Mouse (Mus musculus) heart, embryonic 14.5 days (tissue): ENCODE measurements around the gene Specc1. TPM values are rescaled to one million over a fixed set of nuclear protein-coding genes. Genes with fewer than 3 reads are reported as not detected.

ENCODE experiments used
- ATAC-seq: fragments of 200-750 bp; cut with Nextera tagmentation; 2 replicates; pipeline ENCODE4 v1.8.0; 2017; ENCODE audit warnings: low read depth, moderate TSS enrichment; ENCODE audit not compliant: insufficient number of reproducible peaks, insufficient read depth, low FRiP score
- H3K27ac ChIP-seq, 2 experiments: fragments of 200-500 bp in 1 of 2; fragments of 300-500 bp in 1 of 2; sonication (generic) in 1 of 2; replicated peaks in 1 of 2; 2 replicates each; pipeline ENCODE4 v1.5.1; 2012 to 2014; ENCODE audit warnings: low read depth in 2 of 2, low read length in 2 of 2, control low read depth in 1 of 2, mild to moderate bottlenecking in 1 of 2, mixed read lengths in 1 of 2; ENCODE audit not compliant: control insufficient read depth in 1 of 2, insufficient read depth in 1 of 2
- H3K27me3 ChIP-seq: fragments of 300-500 bp; sonication (generic); 2 replicates; pipeline ENCODE4 v1.6.1; 2014; ENCODE audit warnings: mild to moderate bottlenecking, low read length, control low read depth; ENCODE audit not compliant: control insufficient read depth, insufficient read depth
- H3K36me3 ChIP-seq: fragments of 300-500 bp; sonication (generic); 2 replicates; pipeline ENCODE4 v1.6.1; 2014; ENCODE audit warnings: mild to moderate bottlenecking, control low read depth, low read length, mixed read lengths; ENCODE audit not compliant: control insufficient read depth, insufficient read depth
- H3K4me1 ChIP-seq, 2 experiments: fragments of 200-500 bp in 1 of 2; fragments of 300-500 bp in 1 of 2; sonication (generic) in 1 of 2; 2 replicates each; pipeline ENCODE4 v1.6.1; 2012 to 2014; ENCODE audit warnings: low read length in 2 of 2, control low read depth in 1 of 2, mixed read lengths in 1 of 2; ENCODE audit not compliant: control insufficient read depth in 2 of 2, insufficient read depth in 2 of 2
- H3K4me2 ChIP-seq: fragments of 300-500 bp; sonication (generic); 2 replicates; pipeline ENCODE4 v1.6.1; 2014; ENCODE audit warnings: mild to moderate bottlenecking, low read length
- H3K4me3 ChIP-seq, 2 experiments: fragments of 200-500 bp in 1 of 2; fragments of 300-500 bp in 1 of 2; sonication (generic) in 1 of 2; 2 replicates each; pipeline ENCODE4 v1.5.1; 2012 to 2014; ENCODE audit warnings: low read length in 2 of 2, mild to moderate bottlenecking in 2 of 2, control low read depth in 1 of 2, low read depth in 1 of 2, moderate library complexity in 1 of 2; ENCODE audit not compliant: control insufficient read depth in 1 of 2, insufficient read depth in 1 of 2
- H3K9ac ChIP-seq: fragments of 300-500 bp; sonication (generic); 2 replicates; pipeline ENCODE4 v1.6.1; 2014; ENCODE audit warnings: mild to moderate bottlenecking, low read length
- H3K9me3 ChIP-seq: fragments of 300-500 bp; sonication (generic); 2 replicates; pipeline ENCODE4 v1.6.1; 2016; ENCODE audit warnings: low read length, control low read depth; ENCODE audit not compliant: control insufficient read depth
- WGBS: fragments of 180-500 bp; shearing (Covaris S2); extraction: QIAGEN DNeasy Blood & Tissue Kit; methylation state at CpG from one replicate; pipeline ENCODE4 v1.1.7; 2014; 5-methylcytosine and 5-hydroxymethylcytosine counted together
- polyA plus RNA-seq: library from polyadenylated mRNA; unstranded; fragments of >200 nt; fragmentation: Nextera tagmentation; extraction: Ambion mirVana; gene quantifications from 2 replicates; pipeline ENCODE4 v1.2.1, GENCODE M21; 2014

Specc1 gene
- polyA plus RNA-seq, 1 experiment from 2014 or later: 12.1 TPM

DNA sequence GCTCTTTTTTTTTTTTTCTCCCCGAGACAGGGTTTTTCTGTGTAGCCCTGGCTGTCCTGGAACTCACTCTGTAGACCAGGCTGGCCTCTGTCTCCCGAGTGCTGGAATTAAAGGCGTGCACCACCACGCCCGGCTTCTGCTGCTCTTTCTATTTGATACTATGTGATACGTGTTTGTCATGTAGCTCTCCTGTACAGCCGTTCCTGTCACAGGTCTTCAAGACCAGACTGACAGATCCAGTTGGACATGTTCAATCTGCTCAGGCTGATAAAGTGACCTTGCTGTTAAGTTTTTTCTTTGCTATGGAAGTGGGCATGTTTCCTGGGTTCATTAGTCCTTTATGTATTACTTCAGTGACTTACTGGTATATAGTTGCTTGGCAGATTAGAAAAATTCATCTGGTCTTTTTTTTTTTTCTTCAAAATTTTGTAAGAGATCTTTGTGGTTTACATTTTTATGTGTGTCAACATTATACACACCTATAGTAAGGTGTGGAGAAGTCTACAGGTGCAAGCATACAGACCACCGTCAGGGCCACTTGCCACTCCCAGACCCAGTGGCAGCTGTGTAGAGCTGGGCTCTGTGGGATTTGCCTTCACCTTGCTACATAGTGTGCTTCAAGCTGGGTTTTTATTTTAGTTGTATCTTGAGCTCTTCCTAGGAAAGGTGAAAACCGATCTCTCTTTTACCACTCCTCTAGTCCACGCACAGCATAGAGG is 221.0 kb downstream of the Specc1 start:
- WGBS: 84% methylated on average over 10 of the region's 10 CpGs
- Histone ChIP-seq H3K4me2 (no peak overlapping the region), H3K36me3 (no peaks in the 10 kb centered on the region), H3K27ac (no peak overlapping the region), H3K4me3 (no peak overlapping the region), H3K9ac (no peak overlapping the region), H3K27me3 (no peaks in the 10 kb centered on the region), H3K9me3 (0 out of 2 replicates have a peak, but pooled peaks cover 3% of the 10 kb centered on the region), H3K4me1 (no peaks in the 10 kb centered on the region)
- no peak for ATAC-seq

- Histone ChIP-seq H3K9me3 (0 out of 2 replicates have a peak, but pooled peaks cover 3% of the 10 kb centered on the region), H3K9ac (no peak overlapping the region), H3K27me3 (no peaks in the 10 kb centered on the region), H3K4me1 (no peaks in the 10 kb centered on the region), H3K4me3 (no peak overlapping the region), H3K4me2 (no peak overlapping the region), H3K27ac (no peak overlapping the region), H3K36me3 (no peaks in the 10 kb centered on the region)
- WGBS: 81% methylated on average over 6 of the region's 6 CpGs
- ATAC-seq: no peak
These were observed 224.2 kb downstream of the Specc1 start for GRCm38 (mm10) chr11:62180791-62181190.

GRCm38 (mm10) chr11:62184900-62185299 is 228.3 kb downstream of the Specc1 start:
- Histone ChIP-seq H3K27ac (no peak overlapping the region), H3K9me3 (0 out of 2 replicates have a peak, but pooled peaks cover 4% of the 10 kb centered on the region), H3K4me2 (no peak overlapping the region), H3K9ac (no peak overlapping the region), H3K4me3 (no peak overlapping the region), H3K4me1 (no peaks in the 10 kb centered on the region), H3K27me3 (no peaks in the 10 kb centered on the region), H3K36me3 (no peaks in the 10 kb centered on the region)
- no peak for ATAC-seq
- WGBS: 67% methylated on average over 4 of the region's 4 CpGs

GRCm38 (mm10) chr11:62187074-62187473 is 230.5 kb downstream of the Specc1 start:
- Histone ChIP-seq H3K9ac (no peak overlapping the region), H3K27me3 (no peaks in the 10 kb centered on the region), H3K4me2 (no peak overlapping the region), H3K4me3 (no peak overlapping the region), H3K36me3 (no peaks in the 10 kb centered on the region), H3K9me3 (0 out of 2 replicates have a peak, but pooled peaks cover 3% of the 10 kb centered on the region), H3K27ac (no peak overlapping the region), H3K4me1 (no peaks in the 10 kb centered on the region)
- ATAC-seq: no peak
- WGBS: 84% methylated on average over 8 of the region's 8 CpGs

DNA sequence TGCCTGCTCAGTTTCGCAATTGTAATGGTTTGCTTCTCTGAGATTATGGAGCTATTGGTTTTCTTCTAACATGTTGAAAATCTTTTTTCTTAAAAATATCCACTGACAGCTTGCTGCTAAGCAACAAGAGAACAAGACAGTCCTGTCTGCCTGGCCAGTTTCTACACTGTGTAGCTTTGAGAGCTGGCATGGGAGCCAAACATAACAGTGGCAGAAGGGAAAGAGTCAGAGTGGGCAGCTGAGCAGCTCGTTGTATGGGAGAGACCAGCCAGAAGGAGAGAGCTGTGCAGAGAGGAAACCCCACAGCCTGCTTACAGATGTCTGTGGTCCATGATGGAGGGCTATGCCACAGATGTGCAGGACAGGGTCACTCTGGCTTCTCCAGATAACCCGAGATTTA is 235.5 kb downstream of the Specc1 start:
- H3K27me3 ChIP-seq: no peaks in the 10 kb centered on the region
- WGBS: 75% methylated on average over 3 of the region's 3 CpGs
- H3K4me1 ChIP-seq: no peaks in the 10 kb centered on the region
- no peak overlapping the region for H3K4me3 ChIP-seq
- ATAC-seq: no peak
- no peaks in the 10 kb centered on the region for H3K36me3 ChIP-seq
- no peak overlapping the region for H3K27ac ChIP-seq
- no peak overlapping the region for H3K4me2 ChIP-seq
- H3K9me3 ChIP-seq: 0 out of 2 replicates have a peak, but pooled peaks cover 3% of the 10 kb centered on the region
- no peak overlapping the region for H3K9ac ChIP-seq

DNA sequence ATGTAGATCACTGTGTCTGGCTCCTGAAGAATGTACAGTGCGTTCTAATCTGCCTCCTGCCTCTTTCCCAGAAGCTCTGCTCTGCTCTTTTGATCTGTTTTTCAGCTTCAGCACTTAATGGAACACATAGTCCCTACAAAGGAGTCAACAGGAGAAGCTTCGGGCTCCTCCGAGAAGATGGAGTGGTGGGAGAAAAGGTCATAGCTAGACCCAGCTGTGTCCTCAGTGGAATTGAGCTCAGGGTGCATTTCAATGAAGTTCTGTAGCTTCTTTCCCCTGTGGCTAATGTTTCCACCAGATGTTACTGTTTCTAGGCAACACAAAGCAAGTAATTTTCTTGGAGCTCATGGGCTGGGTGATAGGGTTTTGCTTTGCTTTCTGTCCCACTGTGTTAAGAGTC is 236.6 kb downstream of the Specc1 start:
- H3K4me1 ChIP-seq: no peaks in the 10 kb centered on the region
- no peak overlapping the region for H3K4me2 ChIP-seq
- no peaks in the 10 kb centered on the region for H3K36me3 ChIP-seq
- H3K27me3 ChIP-seq: no peaks in the 10 kb centered on the region
- H3K27ac ChIP-seq: no peak overlapping the region
- WGBS: 92% methylated on average over 3 of the region's 3 CpGs
- no peak overlapping the region for H3K4me3 ChIP-seq
- no peak overlapping the region for H3K9ac ChIP-seq
- 0 out of 2 replicates have a peak, but pooled peaks cover 3% of the 10 kb centered on the region for H3K9me3 ChIP-seq
- ATAC-seq: no peak

DNA sequence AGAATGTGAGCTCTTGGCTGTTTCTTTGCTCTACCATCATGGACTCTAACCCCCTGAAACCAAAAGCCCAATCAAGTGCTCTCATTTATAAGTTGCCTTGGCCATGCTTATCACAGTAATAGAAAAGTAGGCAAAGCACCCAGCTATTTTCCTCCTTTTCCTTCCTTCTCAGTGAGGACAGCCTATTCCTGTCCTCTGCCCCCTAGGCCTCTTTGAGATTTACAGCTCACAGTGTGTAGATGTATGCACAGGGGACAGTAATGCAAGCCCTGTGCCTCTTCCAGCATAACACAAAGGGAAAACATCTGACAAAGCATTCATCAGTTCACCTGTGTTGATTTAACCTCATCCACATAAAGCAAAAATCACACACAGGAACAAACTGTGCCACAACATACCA is 237.7 kb downstream of the Specc1 start:
- H3K27ac ChIP-seq: no peak overlapping the region
- no peaks in the 10 kb centered on the region for H3K4me1 ChIP-seq
- 0 out of 2 replicates have a peak, but pooled peaks cover 3% of the 10 kb centered on the region for H3K9me3 ChIP-seq
- no peak overlapping the region for H3K4me3 ChIP-seq
- no peak for ATAC-seq
- no peaks in the 10 kb centered on the region for H3K36me3 ChIP-seq
- no peaks in the 10 kb centered on the region for H3K27me3 ChIP-seq
- no peak overlapping the region for H3K9ac ChIP-seq
- no peak overlapping the region for H3K4me2 ChIP-seq
